Mouse (Mus musculus) heart, adult 2 months (tissue): ENCODE measurements at regions not wholly inside any gene's neighbourhood (a gene's known extent, or its start where the extent isn't known, plus 50 kb on each side); places are given as distances from the start of the nearest gene placed in this dataset.

Source experiments
- CTCF ChIP-seq: fragments of 200-600 bp; IDR thresholded peaks from 2 replicates; pipeline ENCODE4 v1.8.1; 2022; ENCODE audit warnings: antibody characterized with exemption, mild to moderate bottlenecking, moderate library complexity
- EP300 ChIP-seq: fragments of 200-500 bp; IDR thresholded peaks from 2 replicates; pipeline ENCODE4 v1.6.1; 2011; ENCODE audit warnings: low read depth, low read length, control low read depth; ENCODE audit not compliant: insufficient read depth

DNA sequence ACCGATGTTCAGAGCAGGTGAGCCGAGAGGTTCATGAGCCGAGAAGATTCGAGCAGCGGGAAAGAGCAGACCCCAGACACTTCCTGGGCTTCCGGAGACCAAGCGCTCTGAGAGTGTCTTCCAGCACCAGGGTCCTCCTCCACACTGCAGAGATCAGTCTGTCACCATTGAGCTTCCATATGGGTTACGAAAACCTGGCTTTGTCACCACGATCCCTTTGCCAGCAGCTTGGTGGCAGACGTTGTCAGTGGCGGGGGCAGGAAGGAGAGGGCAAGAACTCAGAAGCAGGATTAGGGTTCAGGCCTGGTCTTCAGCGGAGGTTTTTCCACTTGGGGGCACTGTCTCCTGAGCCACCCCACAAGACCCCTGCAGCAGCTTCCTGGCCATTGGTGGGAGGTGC is 288.5 kb downstream of the Ptpru start:
- TF ChIP-seq CTCF (no peak), EP300 (no peak)
